Mouse (Mus musculus): Measurements from ENCODE around the gene Pi16. TPM values are rescaled to one million over a fixed set of nuclear protein-coding genes. Genes with fewer than 3 reads are reported as not detected.
"Not testable (repeated sequence)": the region's sequence is repeated elsewhere in the genome, so short reads cannot be mapped to it uniquely, and the experiment has no call there.

Gene Pi16
- total RNA-seq, 2 experiments from 2014 or later, result 1.6 to 1.9 TPM

DNA sequence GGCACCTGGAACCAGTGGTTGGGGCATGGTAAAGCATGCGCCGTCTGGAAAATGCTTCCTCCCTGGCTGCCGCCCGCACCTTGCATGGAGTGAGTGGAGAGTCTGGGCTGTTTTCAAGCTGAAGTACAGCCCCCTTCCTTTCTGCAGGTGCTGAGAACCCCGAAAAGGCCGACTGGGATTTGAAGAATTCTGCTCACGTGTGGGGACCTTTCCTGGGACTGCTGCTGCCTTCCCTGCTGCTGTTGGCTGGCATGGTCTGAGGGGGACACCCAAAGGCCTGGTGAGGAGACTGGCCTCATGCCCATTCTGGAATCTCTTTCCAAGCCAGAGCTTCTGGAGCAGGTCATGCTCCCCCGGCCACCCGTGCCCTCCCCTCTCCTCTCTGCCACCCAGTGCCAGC, 10.2 kb downstream of the Pi16 start:
- no peak for DNase-seq (ENCODE audit: low spot score in 2 of 2)

DNA sequence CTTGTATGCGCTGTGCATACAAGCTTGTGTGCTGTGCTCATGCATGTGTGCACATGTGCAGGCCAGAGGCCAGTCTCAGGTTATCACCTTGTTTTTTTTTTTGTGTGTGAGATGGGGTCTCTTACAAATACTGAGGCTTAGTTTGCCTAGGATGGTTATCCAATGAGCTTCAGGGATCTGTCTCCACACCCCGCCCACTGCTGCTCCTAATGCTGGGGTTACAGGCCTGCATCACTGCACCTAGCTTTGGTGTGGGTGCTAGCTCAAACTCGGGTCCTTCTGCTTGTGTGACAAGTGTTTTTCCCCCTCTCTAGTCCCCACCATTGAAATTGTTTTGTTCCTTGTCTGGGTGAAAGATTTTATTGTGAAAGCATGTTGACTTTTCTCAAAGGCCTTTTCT, 12.7 kb downstream of the Pi16 start:
- no peak for DNase-seq (ENCODE audit: low spot score in 2 of 2)

DNA sequence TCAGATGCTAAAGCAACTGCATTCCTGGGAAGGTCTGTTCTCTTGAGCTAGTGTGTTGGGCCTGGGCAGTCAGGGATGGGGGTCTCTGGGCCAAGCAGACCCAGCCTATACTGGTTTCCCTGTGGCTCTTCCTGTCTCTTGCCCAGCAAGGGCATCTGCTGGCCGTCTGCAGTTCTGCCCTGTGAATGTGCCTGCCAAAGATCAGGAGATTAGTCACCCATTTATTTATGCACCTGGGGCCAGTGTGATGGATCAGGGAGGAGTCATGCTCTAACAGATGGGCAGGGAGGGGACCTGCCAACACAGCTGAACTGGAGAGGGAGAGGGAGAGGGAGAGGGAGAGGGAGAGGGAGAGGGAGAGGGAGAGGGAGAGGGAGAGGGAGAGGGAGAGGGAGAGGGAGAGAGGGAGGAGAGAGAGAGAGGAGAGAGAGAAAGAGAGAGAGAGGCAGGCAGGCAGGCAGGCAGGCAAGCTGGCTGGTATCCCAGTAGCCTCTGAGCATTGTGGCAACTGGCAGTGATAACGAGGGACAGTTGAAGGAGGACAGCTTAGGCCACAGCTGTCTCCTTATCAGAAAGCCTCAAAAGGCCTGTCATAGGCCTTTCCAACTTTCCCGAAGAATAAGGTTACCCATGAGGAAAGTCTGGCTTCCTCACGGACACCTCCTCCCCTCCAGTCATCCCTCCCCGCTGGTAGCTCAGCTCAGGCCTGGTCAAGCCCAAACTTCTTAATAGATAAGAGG, 13.4 kb downstream of the Pi16 start:
- no peak for DNase-seq (ENCODE audit: low spot score in 2 of 2)

DNA sequence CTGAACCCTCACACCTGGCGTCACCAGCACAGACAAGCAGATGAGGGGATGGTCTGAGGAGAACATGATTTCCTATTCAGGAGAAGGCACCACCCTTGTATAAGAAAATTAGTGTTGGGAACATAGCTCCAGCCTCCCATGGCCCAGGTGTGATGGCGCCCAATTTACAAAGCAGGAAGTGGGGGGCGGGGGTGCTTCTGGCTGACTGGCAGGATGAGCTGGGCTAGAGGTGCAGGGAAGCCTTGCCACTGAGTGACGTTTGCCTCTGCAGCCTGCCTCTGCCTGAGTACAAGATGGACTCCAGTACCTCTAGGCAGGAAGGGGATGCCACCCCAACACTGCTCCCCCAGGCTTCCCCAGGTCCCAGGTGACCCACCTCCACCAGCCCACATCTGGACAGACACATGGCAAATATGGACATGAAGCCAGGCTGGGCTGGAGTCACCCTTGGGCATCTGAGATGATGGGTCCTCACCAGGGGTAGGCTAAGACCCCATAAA, 14.8 kb downstream of the Pi16 start:
- no peak for DNase-seq (ENCODE audit: low spot score in 2 of 2)

DNA sequence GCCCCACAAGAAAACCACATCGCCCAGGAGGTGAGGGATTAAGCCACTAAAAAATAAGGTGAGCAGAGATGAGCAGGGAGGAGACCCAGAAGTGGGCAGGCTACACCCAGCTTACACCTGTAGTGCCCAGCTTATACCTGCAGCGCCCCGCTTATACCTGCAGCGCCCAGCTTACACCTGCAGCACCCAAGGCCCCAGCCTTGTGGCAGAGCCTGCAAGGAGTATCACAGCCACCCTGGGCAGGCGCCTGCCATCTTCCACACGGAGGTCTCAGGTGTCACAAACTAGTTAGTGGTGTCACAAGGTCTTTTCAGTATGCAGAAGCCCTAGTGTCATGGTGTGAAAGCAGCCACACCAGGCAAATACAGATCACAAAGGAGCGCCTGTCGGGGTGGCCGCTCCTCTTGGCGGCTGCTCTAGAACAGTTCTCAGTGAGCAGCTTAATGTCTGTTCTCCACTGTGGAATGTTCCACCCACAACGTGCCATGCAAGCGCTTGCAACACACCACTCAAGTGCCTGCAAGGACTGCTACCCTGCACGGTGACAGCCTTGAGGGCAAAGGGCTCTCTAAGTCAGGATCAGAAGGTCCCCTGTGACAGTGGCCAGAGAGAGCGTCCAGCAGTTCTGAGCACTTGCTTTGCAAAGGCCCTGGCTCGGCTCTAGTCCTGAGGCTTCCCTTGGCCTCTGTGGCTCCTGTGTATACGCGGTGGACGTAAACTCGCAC, 18.9 kb downstream of the Pi16 start:
- DNase-seq (ENCODE audit: low spot score in 2 of 2), result no peak

DNA sequence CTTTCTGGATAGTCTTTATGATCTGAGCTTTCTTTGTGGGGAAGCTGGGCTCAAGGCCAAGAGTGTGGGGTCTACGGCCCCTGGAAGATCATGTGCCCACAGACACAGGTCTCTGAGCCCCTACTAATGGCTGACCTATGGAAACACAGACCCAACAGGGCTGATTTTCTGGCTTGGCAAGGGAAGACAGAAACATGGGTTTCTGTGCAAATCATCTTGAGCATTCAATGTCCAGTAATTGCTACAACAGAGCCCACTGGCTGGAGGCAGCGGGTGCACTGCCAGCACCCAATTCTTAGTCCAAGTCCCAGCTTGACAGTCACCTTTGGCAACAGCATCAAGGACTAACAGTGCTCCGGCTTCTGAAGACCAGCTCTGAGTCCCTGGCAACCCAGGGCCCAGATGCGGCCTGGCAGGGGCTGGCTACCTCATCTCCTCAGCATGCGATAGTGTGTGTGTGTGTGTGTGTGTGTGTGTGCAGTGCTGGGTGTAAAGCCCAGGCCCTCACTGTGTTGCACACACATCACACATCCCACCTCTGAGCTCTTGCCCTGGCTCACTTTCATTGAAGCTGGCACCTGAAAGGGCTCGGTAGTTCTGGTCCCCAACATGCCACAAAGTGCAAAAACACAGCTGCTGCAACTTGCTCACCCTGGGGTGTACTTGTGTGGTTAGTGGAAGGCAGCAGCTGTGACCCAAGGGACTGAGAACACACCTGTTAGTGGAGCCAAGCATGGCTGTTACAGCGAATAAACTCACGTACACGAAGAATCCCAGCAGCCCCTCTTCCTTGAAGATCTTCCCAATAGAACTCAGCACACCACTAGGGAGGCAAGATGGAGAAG, 20.7 kb downstream of the Pi16 start:
- DNase-seq (ENCODE audit: low spot score in 2 of 2), result peak in 1 of 2 experiments; percentile 76

DNA sequence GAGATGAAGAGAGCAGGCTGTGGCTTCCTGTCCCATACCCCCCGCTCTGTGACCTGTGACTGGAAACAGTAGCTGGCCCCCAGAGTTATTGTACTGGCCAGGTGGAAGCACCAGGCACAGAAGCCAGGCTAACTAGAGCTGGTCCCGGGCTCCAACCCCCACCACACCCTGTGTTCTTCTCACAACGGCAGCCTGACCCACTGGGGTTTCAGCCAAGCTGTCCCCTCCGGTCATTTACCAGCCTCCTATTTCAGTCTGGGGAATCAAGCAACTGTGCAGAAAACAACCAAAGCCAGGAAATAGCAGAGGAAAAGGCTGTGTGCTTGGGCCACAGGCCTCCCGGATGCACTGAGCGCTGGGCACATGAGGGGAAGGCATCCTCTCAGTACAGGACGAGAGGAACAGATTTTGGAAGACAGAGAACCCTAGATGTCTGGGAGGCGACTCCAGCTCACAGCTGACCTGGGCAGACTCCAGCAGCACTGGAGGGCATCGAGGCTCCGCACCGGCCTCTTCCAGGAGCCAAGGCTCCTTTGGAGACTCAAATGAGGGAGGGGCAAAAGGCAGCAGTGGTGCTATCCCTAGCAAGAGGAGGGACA, 21.8 kb downstream of the Pi16 start:
- DNase-seq (ENCODE audit: low spot score in 2 of 2), result no peak

DNA sequence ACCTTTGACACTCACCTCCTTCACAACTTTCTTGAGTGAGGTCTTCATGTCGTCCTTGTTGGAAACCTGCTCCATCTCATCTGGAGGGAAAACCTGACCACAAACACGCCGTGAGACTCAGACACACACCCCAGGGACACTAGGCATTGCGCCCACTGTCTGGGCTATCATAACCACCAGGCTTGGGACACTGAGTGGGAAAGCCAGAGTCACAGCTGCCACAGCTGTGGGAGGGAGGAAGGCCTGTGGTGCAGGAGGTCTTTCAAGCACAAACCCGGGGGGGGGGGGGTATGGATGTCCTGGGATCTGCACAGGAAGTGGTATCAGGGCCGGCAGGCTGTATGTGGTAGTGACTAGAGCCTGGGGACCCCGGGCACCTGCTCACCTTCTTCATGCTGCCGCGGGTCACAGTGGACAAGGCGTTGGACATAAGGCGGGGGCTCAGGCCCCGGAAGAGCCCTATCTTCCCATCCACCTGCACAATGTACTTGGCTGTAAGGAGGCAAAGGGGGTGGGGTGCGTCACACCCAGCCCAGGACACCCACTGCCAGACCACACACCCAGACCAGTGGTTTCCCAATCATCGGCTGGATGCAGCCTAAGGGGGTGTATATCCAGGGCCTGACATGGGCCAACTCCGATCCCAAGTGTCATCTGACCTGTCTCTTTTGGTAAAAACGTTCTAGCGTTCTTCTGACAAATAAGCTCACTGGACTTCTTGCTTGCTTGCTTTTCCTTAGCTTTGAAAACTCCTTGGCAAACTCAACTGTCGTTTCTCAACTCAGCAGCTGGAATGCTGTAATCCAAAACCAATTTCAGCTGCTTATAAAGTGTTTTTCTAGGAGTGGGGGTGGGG, 23.2 kb downstream of the Pi16 start:
- DNase-seq (ENCODE audit: low spot score in 2 of 2), result no peak

DNA sequence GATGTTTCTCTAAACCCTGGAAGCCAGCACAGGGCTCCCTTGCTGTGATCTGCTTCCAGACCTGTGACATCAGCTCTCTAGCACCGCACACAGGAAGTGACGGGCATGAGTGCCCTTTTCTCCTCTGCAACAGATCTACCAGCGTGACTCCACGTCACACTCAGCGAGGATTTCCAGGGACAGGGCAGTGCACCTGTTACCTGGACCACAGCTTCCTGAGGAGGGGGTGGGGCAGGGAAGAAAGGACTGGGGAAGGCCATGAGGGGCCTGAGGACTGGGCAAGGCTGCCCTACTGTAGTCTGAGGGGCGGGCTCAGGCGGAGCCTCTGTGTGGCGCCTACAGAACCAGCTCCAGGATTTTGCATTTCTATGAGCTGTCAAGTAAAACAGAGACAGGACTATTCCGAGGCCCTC, 24.1 kb downstream of the Pi16 start:
- DNase-seq (ENCODE audit: low spot score in 2 of 2), result no peak

DNA sequence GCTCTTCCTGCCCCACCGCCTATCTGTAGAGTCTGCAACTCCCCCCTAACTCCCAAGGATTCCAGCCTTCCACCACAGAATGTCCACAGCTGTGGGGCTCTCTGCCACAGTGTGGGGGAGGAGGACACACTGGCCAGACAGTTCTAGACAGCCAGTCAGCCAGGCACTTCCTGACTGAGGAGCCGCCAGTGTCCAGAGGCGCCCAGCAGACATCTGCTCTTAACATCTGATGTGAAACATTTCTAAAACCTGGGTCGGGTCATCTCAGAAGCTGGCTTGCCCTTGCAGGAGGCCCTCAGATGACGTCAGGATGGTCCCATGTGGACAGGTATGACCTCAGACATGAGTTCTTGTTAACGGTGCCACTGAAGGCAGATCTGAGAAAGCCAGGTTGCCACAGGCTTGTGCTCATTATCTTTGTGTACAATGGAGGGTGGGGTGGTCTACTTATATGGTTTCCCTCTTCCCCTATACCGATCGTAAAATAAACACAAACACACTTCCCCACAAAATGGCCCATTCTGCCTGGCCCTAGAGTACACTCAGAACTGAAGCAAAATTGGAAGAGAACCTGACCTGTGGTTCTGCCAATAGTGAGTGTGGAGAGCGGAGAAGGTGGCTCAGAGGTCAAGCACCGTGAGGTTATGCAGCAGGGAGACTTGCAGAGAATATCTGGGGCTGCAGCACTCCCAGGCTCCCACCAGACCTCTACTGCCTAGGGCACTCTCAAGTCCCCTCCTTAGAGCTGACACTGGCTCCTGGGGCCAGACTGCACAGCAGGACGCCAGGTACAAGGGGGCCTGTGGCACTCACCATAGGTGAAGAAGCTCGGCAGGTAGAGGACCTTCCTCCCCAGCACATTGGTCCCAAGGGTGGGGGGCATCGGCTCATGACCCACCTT, 24.8 kb downstream of the Pi16 start:
- no peak for DNase-seq (ENCODE audit: low spot score in 2 of 2)

DNA sequence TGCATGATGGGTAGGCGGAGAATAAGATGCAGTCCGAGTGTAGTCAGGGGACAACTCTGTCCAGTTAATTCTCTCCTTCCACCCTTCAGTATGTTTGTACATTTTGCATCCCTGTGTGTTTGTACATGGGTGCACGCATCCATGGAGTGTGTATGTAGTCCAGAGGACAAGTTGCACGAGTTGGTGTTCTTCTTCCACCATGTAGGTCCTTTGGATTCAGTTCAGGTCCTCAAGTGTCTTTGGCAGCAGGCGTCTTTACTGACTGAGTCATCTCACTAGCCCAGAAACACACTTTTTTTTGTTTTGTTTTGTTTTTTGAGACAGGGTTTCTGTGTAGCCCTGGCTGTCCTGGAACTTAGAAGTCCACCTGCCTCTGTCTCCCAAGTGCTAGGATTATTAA, 25.8 kb downstream of the Pi16 start:
- DNase-seq (ENCODE audit: low spot score in 2 of 2), result no peak

DNA sequence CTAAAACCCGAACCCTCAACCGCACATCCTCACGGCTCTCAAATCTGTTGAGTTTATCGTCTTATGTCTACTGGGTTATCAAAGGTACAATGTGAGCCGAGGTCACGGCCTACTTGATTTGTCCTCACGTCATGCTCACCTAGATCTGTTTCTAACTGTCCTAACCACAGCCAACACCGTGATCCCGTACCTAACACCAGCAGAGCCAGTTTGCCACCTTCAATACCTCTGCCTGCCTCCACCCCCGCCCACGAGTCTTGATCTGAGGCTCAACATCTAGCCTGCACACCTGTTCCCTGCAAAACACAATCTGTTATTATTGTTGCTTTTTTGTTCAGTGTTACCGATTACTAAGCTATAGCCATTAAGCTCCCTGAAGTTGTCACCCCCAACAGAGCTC, 27.8 kb downstream of the Pi16 start:
- DNase-seq (ENCODE audit: low spot score in 2 of 2), result no peak

DNA sequence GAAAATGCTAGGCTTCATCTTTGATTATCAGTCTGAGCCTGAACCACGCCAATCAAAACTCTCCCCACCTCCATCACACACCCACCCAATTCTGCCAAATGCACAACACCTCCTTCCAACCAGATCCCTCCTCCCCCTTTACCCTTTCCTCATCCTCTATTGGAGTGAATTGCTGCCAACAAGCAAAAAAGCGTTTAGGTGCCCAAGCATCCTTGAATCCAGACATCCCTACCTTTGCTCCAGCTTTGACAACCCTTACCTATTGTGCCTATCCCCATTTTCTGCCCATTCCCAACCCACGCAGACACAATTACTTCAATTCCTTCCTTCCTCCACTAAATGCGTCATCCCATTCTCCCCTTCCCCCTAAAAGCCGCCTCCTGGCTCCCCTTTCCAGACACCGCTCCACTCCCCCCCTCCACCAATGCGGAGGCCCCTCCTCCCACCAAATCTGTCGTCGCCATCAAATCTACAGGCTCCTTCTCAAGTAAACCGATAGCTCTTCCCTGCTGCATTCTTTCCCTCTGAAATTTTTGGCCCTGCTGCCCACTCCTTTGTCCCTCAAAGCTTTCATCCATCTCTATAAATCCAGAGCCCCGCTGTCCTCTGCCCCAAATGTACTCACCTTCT, 29.1 kb downstream of the Pi16 start:
- DNase-seq (ENCODE audit: low spot score in 2 of 2), result peak; percentile 72

DNA sequence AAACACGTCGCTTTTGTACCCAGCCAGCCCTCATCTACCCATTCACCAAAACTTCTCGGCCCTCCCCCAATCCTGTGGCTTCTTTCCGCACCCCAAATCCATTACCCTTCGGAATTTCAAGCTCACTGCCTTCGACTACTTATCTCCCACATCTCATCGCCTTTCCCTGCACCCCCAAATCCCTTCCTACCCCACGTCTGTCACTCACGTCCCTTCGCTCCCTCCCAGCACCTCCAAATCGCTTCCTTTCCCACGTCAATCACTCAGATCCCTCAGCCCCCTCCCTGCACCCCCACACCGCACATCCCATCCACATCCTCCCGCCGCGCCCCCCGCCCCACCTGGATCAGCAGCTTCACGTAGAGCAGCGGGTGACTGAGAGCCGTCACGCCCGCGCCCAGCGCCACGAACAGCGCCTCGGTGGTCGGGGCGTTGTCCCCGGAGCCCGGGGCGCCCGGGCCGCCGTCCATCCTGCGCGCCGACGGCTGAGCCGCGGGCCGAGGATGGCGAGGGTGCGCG, 29.7 kb downstream of the Pi16 start:
- no peak for DNase-seq (ENCODE audit: low spot score in 2 of 2)

DNA sequence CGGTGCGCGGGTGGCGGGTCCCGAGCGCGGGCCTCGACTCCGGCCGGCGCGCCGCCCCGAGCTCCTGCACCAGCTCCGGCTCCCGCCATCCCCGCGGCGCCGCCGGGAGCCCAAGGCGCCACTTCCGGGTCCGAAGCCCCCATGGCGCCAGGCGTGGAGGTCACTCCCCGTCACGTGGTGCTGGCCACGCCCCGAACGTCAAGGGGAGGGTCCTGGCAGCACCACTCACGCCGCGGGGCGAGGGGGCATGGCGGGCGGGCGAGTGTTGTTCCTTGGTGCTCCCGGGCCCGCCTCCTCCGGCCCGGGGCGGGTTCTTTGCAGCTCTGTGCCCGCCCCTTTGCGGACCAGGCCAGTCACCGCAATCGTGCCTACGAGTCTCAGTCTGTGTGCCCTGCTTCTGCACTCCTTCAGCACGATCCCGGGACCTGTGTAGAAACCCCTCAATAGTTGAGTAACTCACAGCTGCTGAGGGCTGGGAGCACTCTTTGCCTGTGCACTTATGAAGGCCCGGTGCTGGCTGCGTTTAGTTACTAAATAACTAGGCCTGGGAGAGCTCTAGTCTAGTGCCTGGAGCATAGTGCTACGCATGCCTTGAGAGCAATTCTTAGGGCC, 30.3 kb downstream of the Pi16 start, which contains the start of gene Mtch1:
Gene Mtch1, minus strand, starts transcription at position 290 of the 612 bp plus-strand sequence.
- DNase-seq (ENCODE audit: low spot score in 2 of 2), result peak; percentile 95 to 97

DNA sequence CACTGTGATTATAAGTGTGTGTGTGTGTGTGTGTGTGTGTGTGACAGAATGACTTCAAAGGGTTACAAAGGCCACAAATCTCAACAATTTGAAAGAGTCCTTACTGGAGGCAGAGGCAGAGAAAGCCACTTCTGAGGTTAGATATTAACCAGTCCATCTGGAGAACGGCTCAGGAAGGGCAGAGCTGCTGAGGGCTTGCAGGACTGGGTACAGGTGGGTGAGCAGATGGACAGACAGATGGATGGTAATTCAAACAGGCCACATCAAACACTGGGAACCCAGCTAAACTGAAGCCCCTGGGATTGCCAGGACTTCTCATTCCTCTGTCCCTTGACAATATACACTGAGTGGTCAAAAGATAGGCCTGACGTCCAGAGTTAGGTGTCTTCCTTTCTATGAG, 31.5 kb downstream of the Pi16 start:
- no peak for DNase-seq (ENCODE audit: low spot score in 2 of 2)

DNA sequence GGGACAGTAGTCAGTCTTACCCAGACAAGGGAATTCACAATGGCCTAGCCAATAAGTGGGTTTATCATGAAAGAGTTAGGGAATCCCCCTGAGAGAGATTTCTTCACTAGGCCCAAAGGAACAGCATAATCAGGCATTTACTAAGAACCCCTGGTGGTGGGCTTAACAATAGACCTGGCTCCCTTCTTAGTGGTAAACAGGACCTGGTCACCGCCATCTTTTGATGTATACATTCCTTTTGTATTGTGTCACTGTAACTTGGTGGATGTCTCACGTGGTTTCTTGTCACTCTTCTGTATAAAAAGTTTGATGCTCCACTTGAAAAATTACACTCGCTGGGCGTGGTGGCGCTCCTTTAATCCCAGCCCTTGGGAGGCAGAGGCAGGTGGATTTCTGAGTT, 33.6 kb downstream of the Pi16 start:
- not testable (repeated sequence) for DNase-seq (ENCODE audit: low spot score in 2 of 2)

DNA sequence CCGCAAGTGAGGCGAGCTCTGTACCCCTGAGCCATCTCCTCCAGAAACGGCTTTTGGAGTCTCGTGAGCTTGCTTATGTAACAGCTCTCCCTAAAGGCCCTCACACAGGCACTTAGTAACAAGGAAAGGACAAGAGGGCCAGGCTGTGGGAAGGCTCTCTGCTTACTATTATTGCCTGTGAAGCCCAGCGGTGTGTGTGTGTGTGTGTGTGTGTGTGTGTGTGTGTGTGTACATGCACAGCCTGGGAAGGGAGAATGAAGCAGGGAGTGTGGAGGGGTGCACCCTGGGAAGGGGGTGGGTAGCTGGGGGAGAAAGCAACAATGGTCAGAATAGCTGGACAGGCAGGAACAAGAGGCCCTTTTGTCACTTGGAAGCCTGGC, 38.0 kb downstream of the Pi16 start:
- no peak for DNase-seq (ENCODE audit: low spot score in 2 of 2)

Data from layer of hippocampus, postnatal 14 days (tissue).